Mouse (Mus musculus) lung, embryonic 16.5 days (tissue): ENCODE data around the gene Gm8660. TPM values are rescaled to one million over a fixed set of nuclear protein-coding genes. Genes with fewer than 3 reads are reported as not detected.
"Not testable (repeated sequence)": the region's sequence is repeated elsewhere in the genome, so short reads cannot be mapped to it uniquely, and the experiment has no call there.

Experiments used
- ATAC-seq: fragments of 200-750 bp; cut with Nextera tagmentation; 2 replicates; pipeline ENCODE4 v1.8.0; 2017; ENCODE audit warnings: low read depth, mild to moderate bottlenecking, moderate library complexity
- H3K27ac ChIP-seq: fragments of 300-500 bp; sonication (generic); 2 replicates; pipeline ENCODE4 v1.5.1; 2014; ENCODE audit warnings: mild to moderate bottlenecking, control low read depth, low read length
- H3K27me3 ChIP-seq: fragments of 300-500 bp; sonication (generic); 2 replicates; pipeline ENCODE4 v1.6.1; 2014; ENCODE audit warnings: low read depth, low read length, mixed read lengths; ENCODE audit not compliant: control insufficient read depth, insufficient read depth
- H3K36me3 ChIP-seq: fragments of 300-500 bp; sonication (generic); 2 replicates; pipeline ENCODE4 v1.6.1; 2014; ENCODE audit warnings: low read length; ENCODE audit not compliant: control insufficient read depth, insufficient read depth
- H3K4me1 ChIP-seq: fragments of 300-500 bp; sonication (generic); replicated peaks from 2 replicates; pipeline ENCODE4 v1.6.1; 2014; ENCODE audit warnings: low read length, mixed read lengths; ENCODE audit not compliant: control insufficient read depth, insufficient read depth
- H3K4me2 ChIP-seq: fragments of 300-500 bp; sonication (generic); 2 replicates; pipeline ENCODE4 v1.6.1; 2014; ENCODE audit warnings: low read depth, low read length, control low read depth
- H3K4me3 ChIP-seq: fragments of 300-500 bp; sonication (generic); 2 replicates; pipeline ENCODE4 v1.5.1; 2014; ENCODE audit warnings: mild to moderate bottlenecking, low read length, control low read depth
- H3K9ac ChIP-seq: fragments of 300-500 bp; sonication (generic); 2 replicates; pipeline ENCODE4 v1.6.1; 2014; ENCODE audit warnings: low read length, control low read depth
- H3K9me3 ChIP-seq: fragments of 300-500 bp; sonication (generic); 2 replicates; pipeline ENCODE4 v1.6.1; 2016; ENCODE audit warnings: low read length; ENCODE audit not compliant: control insufficient read depth
- WGBS: fragments of 180-500 bp; shearing (Covaris S2); extraction: QIAGEN DNeasy Blood & Tissue Kit; methylation state at CpG from one replicate; pipeline ENCODE4 v1.1.7; 2014; 5-methylcytosine and 5-hydroxymethylcytosine counted together
- polyA plus RNA-seq: library from polyadenylated mRNA; unstranded; fragments of >200 nt; fragmentation: Nextera tagmentation; extraction: Ambion mirVana; gene quantifications from 2 replicates; pipeline ENCODE4 v1.2.1, GENCODE M21; 2015

Gm8660 gene
- polyA plus RNA-seq: not detected in 2 replicates

DNA sequence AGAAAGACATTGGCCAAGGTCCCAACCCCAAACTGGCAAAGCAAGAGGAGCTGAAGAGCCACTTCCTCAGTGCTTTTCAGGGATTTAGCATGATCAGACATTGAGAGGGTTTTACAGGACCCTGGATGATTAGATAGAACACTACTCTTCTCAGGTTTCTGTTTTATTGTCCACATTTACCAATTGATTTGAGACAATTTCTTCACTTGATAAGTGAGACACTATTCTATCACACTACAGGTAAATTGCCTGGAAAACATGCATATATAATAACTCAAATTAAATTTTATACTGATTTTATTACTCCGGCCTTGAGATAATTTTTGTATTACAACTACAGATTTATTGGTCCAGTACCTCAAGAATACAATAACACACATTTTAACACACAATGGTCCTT lies at the start of gene Gm8660:
TSS of gene Gm8660 (minus strand) at position 101 of the 400 bp plus-strand sequence.
- H3K4me3 ChIP-seq, H3K9ac ChIP-seq, H3K36me3 ChIP-seq, H3K27ac ChIP-seq, H3K4me2 ChIP-seq, ATAC-seq, H3K4me1 ChIP-seq, H3K27me3 ChIP-seq, H3K9me3 ChIP-seq: not testable (repeated sequence)
- WGBS: no CpG with 5 or more reads among the region's 1 CpGs

DNA sequence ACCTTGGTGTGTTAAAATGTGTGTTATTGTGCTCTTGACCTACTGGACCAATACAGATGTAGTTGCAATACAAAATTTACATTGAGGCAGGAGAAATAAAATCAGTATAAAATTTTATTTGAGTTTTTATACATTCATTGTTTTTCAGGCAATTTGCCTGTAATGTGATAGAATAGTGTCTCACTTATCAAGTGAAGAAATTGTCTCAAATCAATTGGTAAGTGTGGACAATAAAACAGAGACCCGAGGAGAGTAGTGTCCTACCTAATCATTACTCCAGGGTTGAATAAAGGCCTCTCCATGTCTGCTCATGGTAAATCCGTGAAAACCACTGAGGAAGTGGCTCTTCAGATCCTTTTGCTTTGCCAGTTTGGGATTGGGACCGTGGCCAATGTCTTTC lies 42.4 kb upstream of the Gm8660 start, which contains the start of gene Vmn1r148:
TSS of gene Vmn1r148 (plus strand) at position 301 of the 400 bp plus-strand sequence.
- not testable (repeated sequence) for ATAC-seq, H3K4me1 ChIP-seq, H3K27ac ChIP-seq, H3K27me3 ChIP-seq, H3K4me2 ChIP-seq, H3K4me3 ChIP-seq, H3K9ac ChIP-seq, H3K9me3 ChIP-seq, H3K36me3 ChIP-seq
- no CpG with 5 or more reads among the region's 3 CpGs for WGBS

DNA sequence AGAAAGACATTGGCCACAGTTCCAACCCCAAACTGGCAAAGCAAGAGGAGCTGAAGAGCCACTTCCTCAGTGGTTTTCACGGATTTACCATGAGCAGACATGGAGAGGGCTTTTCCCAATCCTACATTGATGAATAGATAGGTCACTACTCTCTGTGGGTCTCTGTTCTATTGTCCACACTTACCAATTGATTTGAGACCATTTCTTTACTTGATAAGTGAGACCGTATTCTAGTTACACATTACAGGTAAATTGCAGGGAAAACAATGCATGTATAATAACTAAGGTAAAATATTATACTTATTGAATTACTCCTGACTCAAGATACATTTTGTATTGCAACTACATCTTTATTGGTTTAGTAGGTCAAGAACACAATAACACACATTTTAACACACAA lies 41.2 kb downstream of the Gm8660 start, which contains the start of gene Gm4187:
TSS of gene Gm4187 (minus strand) at position 101 of the 400 bp plus-strand sequence.
- no CpG with 5 or more reads among the region's 2 CpGs for WGBS

More for the DNA sequence above, 41.2 kb downstream of the Gm8660 start, which contains the start of gene Gm4187:
- not testable (repeated sequence) for H3K27me3 ChIP-seq, ATAC-seq, H3K9ac ChIP-seq, H3K27ac ChIP-seq, H3K4me2 ChIP-seq, H3K36me3 ChIP-seq, H3K4me1 ChIP-seq, H3K9me3 ChIP-seq, H3K4me3 ChIP-seq

Other genes starting within 250 kb of the Gm8660 start
- gene Gm10666, start 236.3 kb downstream of the Gm8660 start, polyA plus RNA-seq: not detected in 2 replicates
- gene Vmn1r142, start 207.0 kb downstream of the Gm8660 start, polyA plus RNA-seq: not detected in 2 replicates
- gene Vmn1r143, start 181.7 kb downstream of the Gm8660 start, polyA plus RNA-seq: not detected in 2 replicates
- gene Gm8653, start 169.8 kb downstream of the Gm8660 start, polyA plus RNA-seq: not detected in 2 replicates
- not detected in 2 replicates for gene Gm8453, start 141.6 kb downstream of the Gm8660 start, polyA plus RNA-seq
- gene Gm4187, start 41.3 kb downstream of the Gm8660 start, polyA plus RNA-seq: not detected in 2 replicates
- gene Vmn1r148, start 42.5 kb upstream of the Gm8660 start, polyA plus RNA-seq: not detected in 2 replicates
- gene Vmn1r149, start 67.2 kb upstream of the Gm8660 start, polyA plus RNA-seq: not detected in 2 replicates
- gene Gm10665, start 93.0 kb upstream of the Gm8660 start, polyA plus RNA-seq: not detected in 2 replicates
- not detected in 2 replicates for gene Vmn1r151, start 128.6 kb upstream of the Gm8660 start, polyA plus RNA-seq
- not detected in 2 replicates for gene Vmn1r152, start 151.9 kb upstream of the Gm8660 start, polyA plus RNA-seq
- not detected in 2 replicates for gene Gm8677, start 163.8 kb upstream of the Gm8660 start, polyA plus RNA-seq
- not detected in 2 replicates for gene Gm4201, start 194.3 kb upstream of the Gm8660 start, polyA plus RNA-seq
- not detected in 2 replicates for gene Gm4565, start 217.1 kb upstream of the Gm8660 start, polyA plus RNA-seq